Comparison of ENCODE assay signal across 29 mouse cellular contexts in genomic region chr6:120309787-120310186, GRCm38 (mm10). TPM values are rescaled to one million over a fixed set of nuclear protein-coding genes. Genes with fewer than 3 reads are reported as not detected.
DNase-seq lines count a peak whose midpoint lies in the region; ATAC-seq and TF ChIP-seq lines count a peak whose summit lies in the region.
"Had no signal": no experiment of that assay in that cellular context is flagged by ENCODE, and none has a peak within 500 bp of the region (broad histone marks: within the 10 kb centered on the region; RNA-seq: fewer than 3 reads in every experiment).

No protein-coding gene starts in this region.

- intact Hi-C loops in heart, adult 2 months (cut with DNase I) = no loop called here

- no peaks in the 10 kb centered on the region for H3K36me3 ChIP-seq in heart, embryonic 12.5 days
- no peaks in the 10 kb centered on the region for H3K36me3 ChIP-seq in heart, adult 2 months (ENCODE audit: control insufficient read depth, insufficient read depth, low read length)
- no peaks in the 10 kb centered on the region for H3K36me3 ChIP-seq in kidney, adult 2 months (ENCODE audit: control insufficient read depth, insufficient read depth, low read length)
- H3K36me3 ChIP-seq in neural tube, embryonic 12.5 days = no peaks in the 10 kb centered on the region
- H3K36me3 ChIP-seq in neural tube, embryonic 15.5 days = no peaks in the 10 kb centered on the region
- H3K36me3 ChIP-seq: embryonic facial prominence, embryonic 13.5 days; limb, embryonic 12.5 days; lung, embryonic 15.5 days; midbrain, embryonic 15.5 days; neural tube, embryonic 13.5 days had no signal

- ATAC-seq in heart, embryonic 12.5 days (ENCODE audit: insufficient number of reproducible peaks, low FRiP score) = peak; percentile 63
- ATAC-seq in neural tube, embryonic 12.5 days (ENCODE audit: low FRiP score, low read depth) = no peak
- no peak for ATAC-seq in neural tube, embryonic 15.5 days (ENCODE audit: low FRiP score)
- ATAC-seq: CD4-positive, CD25-positive, alpha-beta regulatory T cell, adult 4 months; forebrain, embryonic 13.5 days; inflammation-experienced regulatory T-cells, adult 6 months; midbrain, embryonic 15.5 days had no signal

- H3K79me2 ChIP-seq in heart, adult 2 months (replicated peaks; ENCODE audit: control insufficient read depth, insufficient read depth, low read length) = no peaks in the 10 kb centered on the region

- no peak for DNase-seq in heart, adult 2 months
- DNase-seq in kidney, adult 2 months = peak; percentile 53
- DNase-seq in kidney, postnatal 14 days = no peak
- no peak for DNase-seq in ovary, postnatal 14 days (ENCODE audit: low spot score)
- no peak for DNase-seq in ovary, adult 18-20 months (ENCODE audit: low spot score)
- DNase-seq: adrenal gland, postnatal 25 days; cerebellum, adult 8-10 months; cerebellum, postnatal 36 days; embryo, embryonic 11 days; layer of hippocampus, postnatal 36 days; thymus, postnatal 14 days had no signal

- H3K27ac ChIP-seq in heart, embryonic 12.5 days (ENCODE audit: poor library complexity, severe bottlenecking) = peak overlapping the region; percentile 14; the same call in 1 of the 2 replicates
- no peak overlapping the region for H3K27ac ChIP-seq in heart, adult 2 months
- H3K27ac ChIP-seq in kidney, adult 2 months (ENCODE audit: insufficient read depth, low read depth, low read length) = 0 out of 2 replicates have a peak overlapping the region, but pooled peaks have one; percentile 29
- H3K27ac ChIP-seq in neural tube, embryonic 12.5 days = no peak overlapping the region
- no peak overlapping the region for H3K27ac ChIP-seq in neural tube, embryonic 15.5 days (replicated peaks)
- H3K27ac ChIP-seq: embryonic facial prominence, embryonic 13.5 days; forebrain, embryonic 13.5 days; hindbrain, embryonic 14.5 days; limb, embryonic 12.5 days; liver, embryonic 14.5 days; lung, embryonic 15.5 days; macrophage; midbrain, embryonic 15.5 days; neural tube, embryonic 13.5 days had no signal

- H3K4me1 ChIP-seq in heart, embryonic 12.5 days (replicated peaks) = peaks cover 23% of the 10 kb centered on the region
- no peaks in the 10 kb centered on the region for H3K4me1 ChIP-seq in heart, adult 2 months (ENCODE audit: control insufficient read depth, insufficient read depth, low read length)
- no peaks in the 10 kb centered on the region; the same call in 1 of the 2 replicates for H3K4me1 ChIP-seq in kidney, adult 2 months (ENCODE audit: control insufficient read depth, insufficient read depth, low read length)
- no peaks in the 10 kb centered on the region for H3K4me1 ChIP-seq in neural tube, embryonic 12.5 days
- no peaks in the 10 kb centered on the region for H3K4me1 ChIP-seq in neural tube, embryonic 15.5 days
- H3K4me1 ChIP-seq: embryonic facial prominence, embryonic 13.5 days; forebrain, embryonic 13.5 days; limb, embryonic 12.5 days; midbrain, embryonic 15.5 days; neural tube, embryonic 13.5 days had no signal

- no peak for TF ChIP-seq CTCF in heart, adult 2 months (IDR thresholded peaks at IDR 0.05)
- TF ChIP-seq CTCF in kidney, adult 2 months (conservative IDR thresholded peaks at IDR 0.05; ENCODE audit: insufficient read depth, insufficient read length, low read depth, low read length) = no peak

- H3K9ac ChIP-seq in heart, embryonic 12.5 days = no peak overlapping the region
- H3K9ac ChIP-seq in heart, adult 2 months (ENCODE audit: low read depth, low read length) = no peak overlapping the region
- H3K9ac ChIP-seq in neural tube, embryonic 12.5 days = 0 out of 2 replicates have a peak overlapping the region, but pooled peaks have one; percentile 13
- no peak overlapping the region for H3K9ac ChIP-seq in neural tube, embryonic 15.5 days (replicated peaks)
- H3K9ac ChIP-seq: embryonic facial prominence, embryonic 13.5 days; forebrain, embryonic 13.5 days; hindbrain, embryonic 14.5 days; limb, embryonic 12.5 days; liver, embryonic 14.5 days; lung, embryonic 15.5 days; midbrain, embryonic 15.5 days; neural tube, embryonic 13.5 days had no signal

- no peak for TF ChIP-seq POLR2A in heart, adult 2 months (IDR thresholded peaks at IDR 0.05; ENCODE audit: insufficient read depth, low read depth, low read length)
- no peak for TF ChIP-seq POLR2A in kidney, adult 2 months (IDR thresholded peaks at IDR 0.05; ENCODE audit: low read depth, low read length)

- TF ChIP-seq EP300 in heart, adult 2 months (IDR thresholded peaks at IDR 0.05; ENCODE audit: insufficient read depth, low read depth, low read length) = no peak

- H3K4me2 ChIP-seq in heart, embryonic 12.5 days = peak overlapping the region; percentile 23
- H3K4me2 ChIP-seq in neural tube, embryonic 12.5 days (replicated peaks) = no peak overlapping the region
- no peak overlapping the region for H3K4me2 ChIP-seq in neural tube, embryonic 15.5 days
- H3K4me2 ChIP-seq: embryonic facial prominence, embryonic 13.5 days; forebrain, embryonic 13.5 days; hindbrain, embryonic 14.5 days; limb, embryonic 12.5 days; lung, embryonic 15.5 days; midbrain, embryonic 15.5 days; neural tube, embryonic 13.5 days had no signal

- 17% methylated on average over 3 of the region's 3 CpGs for WGBS in heart, embryonic 12.5 days
- WGBS in heart, adult 2 months = 50% methylated on average over 3 of the region's 3 CpGs
- 54% methylated on average over 3 of the region's 3 CpGs for WGBS in kidney, adult 2 months
- 61% methylated on average over 3 of the region's 3 CpGs for WGBS in neural tube, embryonic 12.5 days
- WGBS in neural tube, embryonic 15.5 days = 56% methylated on average over 3 of the region's 3 CpGs

- H3K9me3 ChIP-seq in heart, embryonic 12.5 days (replicated peaks) = no peaks in the 10 kb centered on the region
- no peaks in the 10 kb centered on the region for H3K9me3 ChIP-seq in neural tube, embryonic 12.5 days
- H3K9me3 ChIP-seq in neural tube, embryonic 15.5 days (replicated peaks) = no peaks in the 10 kb centered on the region
- H3K9me3 ChIP-seq: embryonic facial prominence, embryonic 13.5 days; forebrain, embryonic 13.5 days; limb, embryonic 12.5 days; lung, embryonic 15.5 days; midbrain, embryonic 15.5 days; neural tube, embryonic 13.5 days had no signal

- no peak overlapping the region for H3K4me3 ChIP-seq in heart, embryonic 12.5 days
- H3K4me3 ChIP-seq in heart, adult 2 months = no peak overlapping the region
- H3K4me3 ChIP-seq in kidney, adult 2 months (ENCODE audit: insufficient read depth, low read depth, low read length) = no peak overlapping the region
- H3K4me3 ChIP-seq in neural tube, embryonic 12.5 days = no peak overlapping the region
- H3K4me3 ChIP-seq in neural tube, embryonic 15.5 days (replicated peaks) = no peak overlapping the region
- H3K4me3 ChIP-seq: embryonic facial prominence, embryonic 13.5 days; forebrain, embryonic 13.5 days; limb, embryonic 12.5 days; lung, embryonic 15.5 days; midbrain, embryonic 15.5 days; neural tube, embryonic 13.5 days had no signal

- 0 out of 2 replicates have a peak, but pooled peaks cover 3% of the 10 kb centered on the region for H3K27me3 ChIP-seq in heart, embryonic 12.5 days (replicated peaks)
- H3K27me3 ChIP-seq in heart, adult 2 months (ENCODE audit: control insufficient read depth, insufficient read depth, low read length) = no peaks in the 10 kb centered on the region
- no peaks in the 10 kb centered on the region for H3K27me3 ChIP-seq in kidney, adult 2 months (replicated peaks; ENCODE audit: control insufficient read depth, insufficient read depth, low read length)
- no peaks in the 10 kb centered on the region for H3K27me3 ChIP-seq in neural tube, embryonic 12.5 days (replicated peaks)
- no peaks in the 10 kb centered on the region for H3K27me3 ChIP-seq in neural tube, embryonic 15.5 days (replicated peaks)
- H3K27me3 ChIP-seq: embryonic facial prominence, embryonic 13.5 days; forebrain, embryonic 13.5 days; limb, embryonic 12.5 days; lung, embryonic 15.5 days; midbrain, embryonic 15.5 days; neural tube, embryonic 13.5 days had no signal

RNA-seq across cellular contexts. Expression of gene B4galnt3, which starts 15.4 kb away (rescaled TPM):
- 0.53 and 0.59 TPM in 2 replicates for polyA plus RNA-seq in heart, embryonic 12.5 days (2016; fragmentation: Nextera tagmentation; extraction: Ambion mirVana)
- under 1 TPM; 0.20 to 0.29 TPM for total RNA-seq in heart, adult 2 months (2021)
- polyA plus RNA-seq in heart, adult 2 months (2012; rRNA removed) = 0.20 and 0.26 TPM in 2 replicates
- polyA plus RNA-seq in kidney, adult 2 months (2012; rRNA removed) = 28.9 and 35.3 TPM in 2 replicates
- polyA plus RNA-seq in neural tube, embryonic 12.5 days (2016; fragmentation: Nextera tagmentation; extraction: Ambion mirVana) = 0.39 and 0.46 TPM in 2 replicates
- polyA plus RNA-seq in neural tube, embryonic 15.5 days (2015; fragmentation: Nextera tagmentation; extraction: Ambion mirVana) = 0.24 and 0.51 TPM in 2 replicates
- polyA plus RNA-seq: CD4-positive, CD25-positive, alpha-beta regulatory T cell, adult 4 months; forebrain, embryonic 13.5 days; macrophage had no signal

RNA-seq across cellular contexts. Expression of gene D330020A13Rik, which starts 15.6 kb away (rescaled TPM):
- polyA plus RNA-seq in heart, embryonic 12.5 days (2016; fragmentation: Nextera tagmentation; extraction: Ambion mirVana) = 0.18 and 0.27 TPM in 2 replicates
- not detected for total RNA-seq in heart, adult 2 months (2021)
- polyA plus RNA-seq in heart, adult 2 months (2012; rRNA removed) = not detected in 2 replicates
- polyA plus RNA-seq in kidney, adult 2 months (2012; rRNA removed) = 0.09 and 0.22 TPM in 2 replicates
- polyA plus RNA-seq in neural tube, embryonic 12.5 days (2016; fragmentation: Nextera tagmentation; extraction: Ambion mirVana) = 0.49 TPM in 1 of 2 replicates, not detected in the other
- polyA plus RNA-seq in neural tube, embryonic 15.5 days (2015; fragmentation: Nextera tagmentation; extraction: Ambion mirVana) = 0.45 TPM in 1 of 2 replicates, not detected in the other
- total RNA-seq: gastrocnemius, adult 18-20 months; heart, postnatal 14 days; layer of hippocampus, adult 8-10 months; layer of hippocampus, postnatal 36 days; left cerebral cortex, postnatal 14 days had no signal
- polyA plus RNA-seq: CD4-positive, CD25-positive, alpha-beta regulatory T cell, adult 4 months; hindbrain, embryonic 14.5 days; inflammation-experienced regulatory T-cells, adult 6 months; liver, embryonic 14.5 days; macrophage; midbrain, embryonic 15.5 days had no signal

RNA-seq across cellular contexts. Expression of gene Kdm5a, which starts 54.1 kb away (rescaled TPM):
- 37.7 and 41.7 TPM in 2 replicates for polyA plus RNA-seq in heart, embryonic 12.5 days (2016; fragmentation: Nextera tagmentation; extraction: Ambion mirVana)
- 10 to 100 TPM; 27.6 to 28.8 TPM for total RNA-seq in heart, adult 2 months (2021)
- 3.4 and 6.5 TPM in 2 replicates for polyA plus RNA-seq in heart, adult 2 months (2012; rRNA removed)
- 3.5 and 4.3 TPM in 2 replicates for polyA plus RNA-seq in kidney, adult 2 months (2012; rRNA removed)
- 51.4 and 54.1 TPM in 2 replicates for polyA plus RNA-seq in neural tube, embryonic 12.5 days (2016; fragmentation: Nextera tagmentation; extraction: Ambion mirVana)
- 26.5 and 30.9 TPM in 2 replicates for polyA plus RNA-seq in neural tube, embryonic 15.5 days (2015; fragmentation: Nextera tagmentation; extraction: Ambion mirVana)

RNA-seq across cellular contexts. Expression of gene Ccdc77, which starts 54.4 kb away (rescaled TPM):
- 20.8 and 22.7 TPM in 2 replicates for polyA plus RNA-seq in heart, embryonic 12.5 days (2016; fragmentation: Nextera tagmentation; extraction: Ambion mirVana)
- 1 to 10 TPM; 3.7 to 4.0 TPM for total RNA-seq in heart, adult 2 months (2021)
- polyA plus RNA-seq in heart, adult 2 months (2012; rRNA removed) = 2.6 and 6.6 TPM in 2 replicates
- polyA plus RNA-seq in kidney, adult 2 months (2012; rRNA removed) = 2.3 and 3.1 TPM in 2 replicates
- 19.6 and 25.1 TPM in 2 replicates for polyA plus RNA-seq in neural tube, embryonic 12.5 days (2016; fragmentation: Nextera tagmentation; extraction: Ambion mirVana)
- polyA plus RNA-seq in neural tube, embryonic 15.5 days (2015; fragmentation: Nextera tagmentation; extraction: Ambion mirVana) = 11.1 and 16.5 TPM in 2 replicates

Comparison
In these comparisons a context has a peak if more than half of its experiments do, and no peak if none do; other contexts are left out.
1. H3K27ac ChIP-seq: peak in heart, embryonic 12.5 days (single experiment) and kidney, adult 2 months (single experiment); none in heart, adult 2 months (single experiment), neural tube, embryonic 12.5 days (single experiment) and neural tube, embryonic 15.5 days (single experiment).
2. RNA of gene B4galnt3, which starts 15.4 kb away (polyA plus RNA-seq): 28.9 to 35.3 TPM in kidney, adult 2 months; 0.53 to 0.59 TPM in heart, embryonic 12.5 days, 0.39 to 0.46 TPM in neural tube, embryonic 12.5 days, 0.24 to 0.51 TPM in neural tube, embryonic 15.5 days and 0.20 to 0.26 TPM in heart, adult 2 months; every median in the first group is over 10 times any median in the second.